Mouse (Mus musculus) erythroblast, embryonic 14.5 days (primary cell): Measurements from ENCODE around the gene Opn4.

Experiments
- GATA1 ChIP-seq: IDR thresholded peaks from 2 replicates; pipeline ENCODE4 v1.6.1; 2012; ENCODE audit warnings: low read length, inconsistent platforms, mixed read lengths
- TAL1 ChIP-seq: IDR thresholded peaks from 3 replicates; pipeline ENCODE4 v1.6.1; 2012; ENCODE audit warnings: low read length, inconsistent platforms, mixed read lengths

DNA sequence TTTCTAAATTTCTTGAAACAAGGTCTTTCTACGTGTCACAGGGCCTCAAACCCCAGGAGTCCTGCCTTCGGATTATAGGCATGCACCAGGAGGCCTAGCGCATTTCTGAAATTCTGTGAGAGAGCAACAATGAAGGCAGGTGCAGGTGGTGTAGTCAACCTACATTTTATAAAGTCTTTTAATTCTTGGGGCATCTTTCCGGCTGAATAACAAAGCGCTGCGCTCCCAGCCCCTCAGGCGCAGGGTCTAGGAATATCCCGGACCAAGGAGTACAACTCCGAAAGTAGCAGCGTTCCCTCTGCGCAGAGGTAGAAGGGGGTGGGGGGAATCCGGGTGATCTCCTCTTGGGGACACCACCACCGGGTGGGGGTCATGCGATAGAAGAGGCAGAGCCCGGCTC lies 14.6 kb upstream of the Opn4 start:
- TF ChIP-seq GATA1 (no peak), TAL1 (no peak)
